ENCODE assay signal across 8 mouse cellular contexts in the genomic region with DNA sequence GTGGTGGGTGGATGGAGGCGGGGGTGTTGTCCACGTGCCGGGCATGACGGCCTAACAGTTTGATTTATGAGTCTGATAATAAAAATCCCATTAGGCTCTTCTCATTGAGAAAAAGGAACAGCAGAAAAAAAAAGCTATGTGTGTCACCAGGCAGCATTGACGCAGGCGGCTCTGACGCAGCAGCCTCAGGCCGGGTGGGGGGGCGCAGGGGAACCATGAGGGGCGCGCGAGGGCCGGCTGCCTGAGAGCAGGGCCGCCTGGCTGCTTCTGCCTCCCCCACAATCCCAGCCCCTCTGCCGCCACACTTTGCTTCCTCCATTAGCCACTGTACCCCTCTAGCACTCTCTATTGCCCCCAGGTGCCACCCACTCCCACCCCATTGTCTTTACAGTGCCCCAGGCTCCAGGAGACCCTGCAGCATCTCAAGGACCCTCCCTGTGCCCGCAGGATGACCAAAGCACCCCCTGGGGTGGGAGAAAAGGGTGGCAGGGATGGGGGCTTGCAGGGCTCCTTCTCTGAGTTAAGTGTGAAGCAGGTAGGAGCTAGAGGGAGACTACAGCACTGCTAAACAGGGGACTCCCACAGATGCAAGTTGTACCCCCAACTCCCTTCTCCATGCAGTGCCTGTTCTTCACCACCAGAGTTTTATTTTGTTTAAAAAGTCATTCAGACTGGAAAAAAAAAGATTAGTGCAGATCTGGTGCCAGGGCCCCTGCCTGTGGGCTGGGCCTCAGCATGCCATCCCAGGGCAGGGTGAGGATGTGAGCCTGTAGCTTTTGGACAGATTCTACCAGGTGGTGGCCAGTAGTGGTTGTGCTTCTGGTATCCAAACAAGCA. TPM values are rescaled to one million over a fixed set of nuclear protein-coding genes. Genes with fewer than 3 reads are reported as not detected.
A peak's percentile ranks its signal among the peaks of the same experiment; 100 is the strongest.
DNase-seq lines count a peak whose midpoint lies in the region; ATAC-seq and TF ChIP-seq lines count a peak whose summit lies in the region.

No protein-coding gene starts in this region.

- TF ChIP-seq CTCF in layer of hippocampus, adult 2 months (conservative IDR thresholded peaks at IDR 0.05) = peak; percentile 72

- peak overlapping the region; percentile 90 for H3K27ac ChIP-seq in layer of hippocampus, adult 2 months

- DNase-seq in ZHBTc4 (ENCODE audit: low read depth, low spot score) = peak; percentile 18
- peak; percentile 97 for DNase-seq in cerebellum, postnatal 10 days
- DNase-seq in layer of hippocampus, adult 2 months (ENCODE audit: low spot score in 2 of 2) = peak; percentile 65 to 75
- DNase-seq in right cerebral cortex, postnatal 25 days = peak; percentile 82
- no peak for DNase-seq in c-Kit-positive CD71-positive TER-119-positive erythroid progenitor cells, embryonic 14.5 days (ENCODE audit: low spot score)

- H3K4me3 ChIP-seq in layer of hippocampus, adult 2 months = peak overlapping the region; percentile 34

- peak; percentile 51 for ATAC-seq in frontal cortex, adult (ENCODE audit: low TSS enrichment)
- peak; percentile 63 for ATAC-seq in hematopoietic stem cell, adult 5-6 weeks (replicated peaks in 1 of 2; ENCODE audit: insufficient read depth in 1 of 2, low FRiP score in 2 of 2, low TSS enrichment in 1 of 2, low read depth in 1 of 2, poor library complexity in 2 of 2, severe bottlenecking in 2 of 2)
- ATAC-seq in megakaryocyte progenitor cell, adult 5-6 weeks (replicated peaks; ENCODE audit: poor library complexity) = peak; percentile 56

RNA-seq across cellular contexts. Expression of a gene that starts 16.6 kb away (rescaled TPM):
- total RNA-seq in hematopoietic stem cell, adult 5-6 weeks (2017) = 0.84 and 0.94 TPM in 2 replicates
- 10 to 100 TPM; 67.6 to 71.6 TPM for total RNA-seq in layer of hippocampus, adult 2 months (2021)
- 0.10 TPM in 1 of 2 replicates, not detected in the other for total RNA-seq in megakaryocyte progenitor cell, adult 5-6 weeks (2015)
- total RNA-seq in megakaryocyte progenitor cell, adult 5-6 weeks (2017) = 0.04 TPM in 1 of 2 replicates, not detected in the other

RNA-seq across cellular contexts. Expression of a gene that starts 58.2 kb away (rescaled TPM):
- total RNA-seq in hematopoietic stem cell, adult 5-6 weeks (2017) = not detected in 2 replicates
- not detected for total RNA-seq in layer of hippocampus, adult 2 months (2021)
- total RNA-seq in megakaryocyte progenitor cell, adult 5-6 weeks (2015) = not detected in 2 replicates
- not detected in 2 replicates for total RNA-seq in megakaryocyte progenitor cell, adult 5-6 weeks (2017)

Comparison
In these comparisons a context has a peak if more than half of its experiments do, and no peak if none do; other contexts are left out.
1. RNA of a gene that starts 16.6 kb away (total RNA-seq): 67.6 to 71.6 TPM in layer of hippocampus, adult 2 months; 0.84 to 0.94 TPM in hematopoietic stem cell, adult 5-6 weeks and 0.04 to 0.10 TPM in megakaryocyte progenitor cell, adult 5-6 weeks; every median in the first group is over 10 times any median in the second.
2. Peak in every context shown above with its lines, with median percentiles within 50 percentile points of each other: ATAC-seq.